ENCODE assay signal across 11 mouse cellular contexts in genomic region chr1:84359611-84360500, GRCm38 (mm10). TPM values are rescaled to one million over a fixed set of nuclear protein-coding genes. Genes with fewer than 3 reads are reported as not detected.
DNase-seq lines count a peak whose midpoint lies in the region; ATAC-seq lines count a peak whose summit lies in the region.
"Had no signal": no experiment of that assay in that cellular context is flagged by ENCODE, and none has a peak within 500 bp of the region (broad histone marks: within the 10 kb centered on the region; RNA-seq: fewer than 3 reads in every experiment).

No protein-coding gene starts in this region.

- H3K36me3 ChIP-seq in hindbrain, embryonic 11.5 days (ENCODE audit: control insufficient read depth, insufficient read depth, low read length), result no peaks in the 10 kb centered on the region
- no peaks in the 10 kb centered on the region for H3K36me3 ChIP-seq in forebrain, embryonic 16.5 days (ENCODE audit: control insufficient read depth, insufficient read depth)
- H3K36me3 ChIP-seq: limb, embryonic 13.5 days had no signal

- H3K9ac ChIP-seq in hindbrain, embryonic 11.5 days (ENCODE audit: low read depth, low read length), result no peak overlapping the region
- no peak overlapping the region for H3K9ac ChIP-seq in forebrain, embryonic 16.5 days (replicated peaks; ENCODE audit: low read depth, low read length)
- H3K9ac ChIP-seq: limb, embryonic 13.5 days had no signal

- no peaks in the 10 kb centered on the region for H3K27me3 ChIP-seq in hindbrain, embryonic 11.5 days (ENCODE audit: control insufficient read depth, insufficient read depth, low read length)
- no peaks in the 10 kb centered on the region for H3K27me3 ChIP-seq in forebrain, embryonic 16.5 days (replicated peaks; ENCODE audit: control insufficient read depth, insufficient read depth, low read length)
- H3K27me3 ChIP-seq: limb, embryonic 13.5 days had no signal

- intact Hi-C loops in heart, postnatal 14 days (cut with DNase I), result no loop called here

- H3K27ac ChIP-seq in hindbrain, embryonic 11.5 days (ENCODE audit: low read depth, low read length), result no peak overlapping the region
- H3K27ac ChIP-seq in forebrain, embryonic 16.5 days (ENCODE audit: low read length), result no peak overlapping the region
- H3K27ac ChIP-seq: limb, embryonic 13.5 days had no signal

- no peak for ATAC-seq in activated CD4-positive, CD25-positive, alpha-beta regulatory T cell, adult 4 months
- no peak for ATAC-seq in hindbrain, embryonic 11.5 days (ENCODE audit: low FRiP score)
- no peak for ATAC-seq in forebrain, embryonic 16.5 days

- no peaks in the 10 kb centered on the region for H3K9me3 ChIP-seq in hindbrain, embryonic 11.5 days (ENCODE audit: control insufficient read depth, low read length)
- H3K9me3 ChIP-seq in forebrain, embryonic 16.5 days (ENCODE audit: control insufficient read depth, low read length), result no peaks in the 10 kb centered on the region
- H3K9me3 ChIP-seq: limb, embryonic 13.5 days had no signal

- H3K4me2 ChIP-seq in hindbrain, embryonic 11.5 days (replicated peaks; ENCODE audit: low read depth, low read length), result no peak overlapping the region
- H3K4me2 ChIP-seq in forebrain, embryonic 16.5 days (ENCODE audit: low read length), result no peak overlapping the region
- H3K4me2 ChIP-seq: limb, embryonic 13.5 days had no signal

- no peaks in the 10 kb centered on the region for H3K4me1 ChIP-seq in hindbrain, embryonic 11.5 days (replicated peaks; ENCODE audit: control insufficient read depth, insufficient read depth, low read length)
- no peaks in the 10 kb centered on the region for H3K4me1 ChIP-seq in forebrain, embryonic 16.5 days (replicated peaks; ENCODE audit: control insufficient read depth, insufficient read depth, low read length)
- H3K4me1 ChIP-seq: limb, embryonic 13.5 days had no signal

- 87% methylated on average over 6 of the region's 6 CpGs for WGBS in hindbrain, embryonic 11.5 days
- 86% methylated on average over 6 of the region's 6 CpGs for WGBS in forebrain, embryonic 16.5 days

- peak; percentile 79 for DNase-seq in 416B (ENCODE audit: low read depth)
- peak; percentile 26 to 32 for DNase-seq in adrenal gland, adult 18-20 months (ENCODE audit: low spot score in 2 of 2)
- peak; percentile 14 to 23 for DNase-seq in cerebellum, postnatal 14 days
- DNase-seq in heart, postnatal 14 days, result peak; percentile 37 to 48
- DNase-seq in hindbrain, embryonic 11.5 days (ENCODE audit: low spot score), result no peak
- no peak for DNase-seq in thymus, postnatal 36 days
- DNase-seq: kidney, adult 9 months; thymus, postnatal 25 days had no signal

- H3K4me3 ChIP-seq in hindbrain, embryonic 11.5 days (ENCODE audit: low read depth, low read length), result no peak overlapping the region
- no peak overlapping the region for H3K4me3 ChIP-seq in forebrain, embryonic 16.5 days (replicated peaks; ENCODE audit: low read length)
- H3K4me3 ChIP-seq: limb, embryonic 13.5 days had no signal

RNA-seq across cellular contexts. Expression of gene Pid1, which starts 4.1 kb away (rescaled TPM):
- total RNA-seq in adrenal gland, adult 18-20 months (2021), result 10 to 100 TPM; 21.3 to 23.8 TPM
- 10 to 100 TPM; 10.4 to 10.9 TPM for total RNA-seq in heart, postnatal 14 days (2021)
- polyA plus RNA-seq in activated CD4-positive, CD25-positive, alpha-beta regulatory T cell, adult 4 months (2017; shearing (Covaris generic)), result under 1 TPM; 0.28 to 0.70 TPM
- 84.6 and 84.9 TPM in 2 replicates for polyA plus RNA-seq in hindbrain, embryonic 11.5 days (2014; fragmentation: Nextera tagmentation; extraction: Ambion mirVana)
- polyA plus RNA-seq in forebrain, embryonic 16.5 days (2015; fragmentation: Nextera tagmentation; extraction: Ambion mirVana), result 58.1 and 67.0 TPM in 2 replicates

Comparison
In these comparisons a context has a peak if more than half of its experiments do, and no peak if none do; other contexts are left out.
1. DNase-seq: peak in 416B (single experiment), adrenal gland, adult 18-20 months (2 of 2), cerebellum, postnatal 14 days (2 of 2) and heart, postnatal 14 days (2 of 2); none in hindbrain, embryonic 11.5 days (single experiment) and thymus, postnatal 36 days (0 of 2).
2. RNA of gene Pid1, which starts 4.1 kb away (polyA plus RNA-seq): 84.6 to 84.9 TPM in hindbrain, embryonic 11.5 days and 58.1 to 67.0 TPM in forebrain, embryonic 16.5 days; 0.28 to 0.70 TPM in activated CD4-positive, CD25-positive, alpha-beta regulatory T cell, adult 4 months; every median in the first group is over 10 times any median in the second.